Mouse (Mus musculus) c-Kit-positive CD71-negative TER-119-negative erythroid progenitor cells, embryonic 14.5 days (primary cell): ENCODE results near the gene Tinagl1.
A peak's percentile ranks its signal among the peaks of the same experiment; 100 is the strongest.

Experiments used
- DNase-seq: peaks from one replicate; pipeline ENCODE4 v3.0.0-alpha.2; 2013; ENCODE audit warnings: low read depth

The Tinagl1 gene

GRCm38 (mm10) chr4:130175072-130175711, at the start of gene Tinagl1:
Tinagl1 (minus strand) TSS chr4:130175122.
- DNase-seq, result no peak

- no peak for DNase-seq
Observed at GRCm38 (mm10) chr4:130224071-130224470, 49.1 kb upstream of the Tinagl1 start.

GRCm38 (mm10) chr4:130222179-130222578, 47.3 kb upstream of the Tinagl1 start, which contains the start of gene Gm853:
Gm853 (minus strand) TSS chr4:130222401.
- DNase-seq, result no peak

DNA sequence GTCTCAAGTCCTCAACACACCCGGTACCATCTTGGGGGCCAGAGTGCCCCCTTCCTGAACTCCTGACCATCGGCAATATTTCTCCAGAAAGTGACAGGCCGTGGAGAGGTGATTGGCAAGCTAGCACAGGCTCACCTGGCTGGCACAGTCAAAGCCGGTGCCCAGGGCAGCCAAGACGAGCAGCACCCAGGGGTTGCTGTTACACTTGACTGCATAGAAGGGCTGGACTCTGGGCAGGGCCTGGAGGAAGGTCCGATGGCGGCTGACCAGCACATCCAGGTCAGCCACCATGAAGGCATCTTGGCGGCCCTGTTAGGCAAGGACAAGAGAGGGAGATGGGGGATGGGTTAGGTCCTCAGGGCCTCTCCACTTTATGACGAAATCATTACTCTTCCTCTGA, 45.3 kb upstream of the Tinagl1 start:
- DNase-seq, result no peak

DNA sequence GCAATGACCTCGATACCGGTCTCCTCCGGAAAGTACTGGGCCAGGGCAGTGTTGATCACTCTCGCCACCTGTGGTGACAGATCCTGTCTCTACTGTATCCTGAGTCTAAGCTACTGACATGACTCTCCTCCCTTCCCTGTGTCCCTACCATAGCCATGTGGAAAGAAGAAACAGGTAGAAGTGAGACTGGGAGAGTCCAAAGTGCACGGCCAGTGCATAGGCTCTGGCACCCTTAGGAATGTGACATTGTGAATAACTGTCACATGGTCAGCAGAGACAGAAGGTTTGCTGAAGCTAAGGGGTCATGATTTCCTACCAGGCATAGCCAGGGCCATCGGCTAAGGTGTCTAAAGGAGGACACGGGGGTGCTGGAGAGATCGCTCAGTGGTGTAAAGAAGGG, 40.5 kb upstream of the Tinagl1 start:
- DNase-seq, result no peak

DNA sequence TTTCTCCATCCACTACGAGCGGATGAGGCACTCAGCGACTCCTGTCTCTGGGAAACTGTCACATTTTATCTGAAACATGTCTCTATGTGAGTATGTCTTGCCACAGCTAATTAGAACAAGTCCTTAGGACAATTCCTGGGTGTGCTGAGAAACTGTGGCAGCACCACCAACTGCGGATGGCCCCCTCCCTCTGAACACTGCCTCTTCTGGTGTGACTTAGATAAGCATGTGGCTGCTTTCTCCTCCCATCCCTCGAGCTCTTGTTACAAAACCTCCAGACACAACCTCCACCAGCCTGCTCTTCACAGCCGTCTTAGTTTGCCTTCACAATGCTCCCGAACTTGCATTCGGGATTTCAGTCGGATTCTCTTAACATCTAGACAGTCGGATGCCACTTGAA, 38.9 kb upstream of the Tinagl1 start:
- no peak for DNase-seq

DNA sequence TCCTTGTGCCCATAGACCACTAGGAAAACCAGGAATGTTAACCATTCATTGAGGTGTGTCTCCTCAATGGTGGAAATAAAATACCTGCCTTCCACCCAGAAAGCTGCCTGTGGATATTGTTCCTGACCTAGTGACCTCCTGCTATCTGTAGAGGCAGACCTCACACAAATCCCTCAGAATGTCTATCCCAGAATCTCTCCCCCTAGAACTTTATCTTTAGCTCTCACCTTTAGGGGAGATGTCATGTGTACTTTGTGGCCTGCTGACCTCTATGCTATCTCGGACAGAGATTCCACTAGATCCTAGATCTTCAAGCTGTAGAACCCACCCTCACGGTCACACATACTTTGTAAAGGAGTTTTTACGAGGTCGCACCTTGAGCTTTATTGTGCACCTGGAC, 38.3 kb upstream of the Tinagl1 start:
- DNase-seq, result no peak

DNA sequence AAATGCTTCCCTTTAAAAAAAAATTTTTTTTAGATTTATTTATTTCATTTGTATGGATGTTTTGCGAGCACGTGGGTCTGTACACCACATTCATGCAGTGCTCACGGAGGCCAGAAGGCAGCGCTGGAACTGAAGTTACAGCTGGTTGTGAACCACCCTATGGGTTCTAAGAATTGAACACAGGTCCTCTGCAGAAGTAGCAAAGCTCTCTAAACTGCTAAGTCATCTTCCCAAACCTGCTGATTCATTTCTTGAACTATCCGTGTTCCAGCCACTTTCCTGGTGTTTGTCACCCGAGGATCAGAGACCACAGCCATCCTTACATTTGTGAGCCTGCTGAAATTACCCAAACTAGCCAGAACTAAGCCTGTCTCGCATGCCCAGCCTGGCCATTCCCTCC, 37.5 kb upstream of the Tinagl1 start:
- no peak for DNase-seq

- no peak for DNase-seq
Observed at GRCm38 (mm10) chr4:130211870-130212269, 36.9 kb upstream of the Tinagl1 start.

DNA sequence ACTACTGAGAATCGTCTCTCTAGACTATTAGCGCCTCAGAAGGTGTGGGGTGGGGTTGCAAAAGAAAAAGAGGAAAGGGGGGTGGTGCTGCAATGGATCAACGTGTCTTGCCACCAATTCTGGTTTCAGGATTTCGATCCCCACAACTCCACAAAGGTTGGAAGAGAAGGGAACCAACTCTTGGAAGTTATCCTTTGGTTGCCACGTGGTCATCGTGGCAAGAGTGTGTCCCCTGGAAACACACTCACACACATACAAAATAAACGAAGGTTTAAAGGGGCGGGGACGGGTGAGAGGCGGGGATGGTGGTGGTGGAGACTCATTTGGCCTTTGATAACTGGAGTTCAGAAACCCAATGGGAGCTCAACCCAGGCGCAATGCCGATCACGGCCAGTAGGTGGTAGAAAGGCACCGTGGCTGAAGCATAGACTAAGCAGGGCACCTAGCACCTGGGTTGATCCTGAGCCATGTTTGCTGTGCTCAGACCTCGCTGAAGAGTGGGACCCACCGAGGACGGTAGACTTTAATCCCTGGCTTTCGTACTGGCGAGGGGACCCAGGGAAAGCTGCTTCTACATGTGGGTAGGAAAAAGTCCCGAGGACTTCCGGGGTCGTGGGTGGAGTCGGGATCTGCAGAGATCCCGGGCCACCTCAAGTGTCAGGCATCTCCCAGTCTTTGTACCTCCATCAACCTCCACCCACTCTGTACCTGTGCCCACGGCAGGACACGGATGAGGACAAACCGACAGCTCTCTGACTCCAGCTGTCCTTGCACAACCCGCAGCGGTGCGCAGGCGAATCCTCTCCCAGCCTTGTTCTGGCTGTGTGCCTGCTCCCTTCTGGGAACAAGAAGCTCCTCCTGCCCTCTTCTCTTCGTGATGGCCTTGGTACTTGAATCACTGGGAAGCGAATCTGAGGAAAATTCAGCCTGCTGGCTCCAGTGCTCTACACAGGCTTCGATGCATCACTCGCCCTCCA, 24.1 kb upstream of the Tinagl1 start:
- DNase-seq, result peak; percentile 69

DNA sequence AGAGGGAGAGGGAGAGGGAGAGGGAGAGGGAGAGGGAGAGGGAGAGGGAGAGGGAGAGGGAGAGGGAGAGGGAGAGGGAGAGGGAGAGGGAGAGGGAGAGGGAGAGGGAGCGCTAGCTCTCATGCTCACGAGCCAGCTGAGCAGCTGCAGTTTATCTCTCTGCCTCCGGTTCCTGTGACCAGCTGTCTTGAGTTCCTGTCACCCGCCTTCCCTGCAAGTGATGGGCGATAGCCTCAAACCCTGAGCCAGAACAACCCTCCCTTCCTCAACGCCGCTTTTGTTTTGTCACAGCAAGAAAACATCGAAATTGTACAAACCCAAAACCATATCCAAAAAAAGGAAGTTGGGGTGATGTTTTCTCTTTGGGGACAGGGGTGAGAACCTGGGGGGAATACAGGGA, 21.6 kb upstream of the Tinagl1 start:
- no peak for DNase-seq

GRCm38 (mm10) chr4:130195924-130196323, 21.0 kb upstream of the Tinagl1 start:
- no peak for DNase-seq

GRCm38 (mm10) chr4:130192266-130192665, 17.3 kb upstream of the Tinagl1 start:
- DNase-seq, result no peak

DNA sequence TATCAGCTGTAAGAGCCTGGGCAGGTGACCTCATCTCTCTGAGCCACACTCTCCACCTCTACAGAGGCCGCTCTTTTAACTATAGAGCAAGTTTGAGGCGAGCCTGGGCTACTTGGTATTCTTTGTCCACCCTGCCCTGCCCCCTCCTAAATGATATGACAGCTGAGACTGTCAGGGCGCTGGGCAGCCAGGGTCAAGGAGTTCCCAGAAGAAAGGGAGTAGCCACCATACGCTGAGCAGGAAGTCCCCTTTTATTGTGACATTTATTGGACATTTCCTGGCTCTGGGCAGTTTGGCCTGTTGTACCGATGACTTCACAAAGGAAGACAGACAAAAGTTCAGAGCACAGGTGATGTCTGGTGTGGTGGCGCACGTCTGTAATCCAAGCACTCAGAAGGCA, 14.7 kb upstream of the Tinagl1 start:
- no peak for DNase-seq

GRCm38 (mm10) chr4:130188806-130189297, 13.9 kb upstream of the Tinagl1 start:
- DNase-seq, result peak; percentile 73

- no peak for DNase-seq
Observed at GRCm38 (mm10) chr4:130186891-130187290, 12.0 kb upstream of the Tinagl1 start.

GRCm38 (mm10) chr4:130186450-130186849, 11.5 kb upstream of the Tinagl1 start:
- no peak for DNase-seq

- DNase-seq, result no peak
Observed at GRCm38 (mm10) chr4:130183879-130184278, 9.0 kb upstream of the Tinagl1 start.

DNA sequence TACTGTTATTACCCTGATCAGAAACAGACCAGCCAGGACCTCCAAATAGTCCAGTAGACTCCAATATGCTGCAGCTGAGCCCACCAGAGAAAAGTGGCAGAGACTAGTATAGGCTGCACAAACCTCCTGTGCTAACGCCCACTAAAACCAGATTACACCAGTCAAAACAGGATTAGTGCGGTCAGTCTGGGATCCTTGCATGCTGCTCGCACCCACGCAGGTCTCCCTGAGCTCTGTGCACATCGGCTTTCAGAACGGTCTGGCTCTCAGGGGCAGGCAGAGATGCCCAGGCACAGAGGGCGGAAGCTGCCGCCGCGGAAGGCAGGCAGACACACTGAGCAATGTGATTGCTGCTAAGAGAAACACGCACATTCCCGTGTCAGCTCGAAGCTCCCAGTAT, 8.1 kb upstream of the Tinagl1 start:
- DNase-seq, result no peak

DNA sequence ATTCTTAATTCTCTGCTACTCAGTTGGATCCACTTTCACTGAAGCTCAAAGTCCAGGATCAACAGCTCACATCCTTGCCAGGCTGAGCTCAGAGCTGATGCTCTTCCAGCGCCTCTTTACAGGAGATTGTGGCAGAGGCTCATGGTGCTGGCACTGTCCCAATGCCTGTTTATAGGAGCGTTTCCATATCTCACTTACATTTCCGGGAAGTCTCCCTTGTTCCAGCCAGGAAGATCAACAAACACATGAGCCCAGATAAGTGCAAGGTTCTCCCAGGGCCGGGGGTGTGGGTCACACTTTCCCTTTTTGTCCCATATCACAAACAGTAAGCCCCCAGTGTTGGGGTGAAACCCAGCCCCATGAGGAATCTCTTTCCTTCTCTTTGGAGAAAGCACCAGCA, 7.0 kb upstream of the Tinagl1 start:
- no peak for DNase-seq

- DNase-seq, result no peak
Observed at GRCm38 (mm10) chr4:130180909-130181602, 6.1 kb upstream of the Tinagl1 start.

- DNase-seq, result no peak
Observed at GRCm38 (mm10) chr4:130179876-130180275, 5.0 kb upstream of the Tinagl1 start.
